Mouse (Mus musculus) gastrocnemius, adult 18-20 months (tissue): ENCODE data around the gene Csnk1g2. TPM values are rescaled to one million over a fixed set of nuclear protein-coding genes. Genes with fewer than 3 reads are reported as not detected.
A peak's percentile ranks its signal among the peaks of the same experiment; 100 is the strongest.
"Not testable (repeated sequence)": the region's sequence is repeated elsewhere in the genome, so short reads cannot be mapped to it uniquely, and the experiment has no call there.

Source experiments
- DNase-seq: peaks from one replicate; pipeline ENCODE4 v3.0.0; 2021; ENCODE audit warnings: low spot score
- total RNA-seq, 2 experiments: library from RNA; stranded (reverse); gene quantifications; 2 replicates each; pipeline ENCODE4 v1.2.3; 2021

The Csnk1g2 gene
- total RNA-seq, 2 experiments from 2014 or later = 97.2 to 128 TPM

DNA sequence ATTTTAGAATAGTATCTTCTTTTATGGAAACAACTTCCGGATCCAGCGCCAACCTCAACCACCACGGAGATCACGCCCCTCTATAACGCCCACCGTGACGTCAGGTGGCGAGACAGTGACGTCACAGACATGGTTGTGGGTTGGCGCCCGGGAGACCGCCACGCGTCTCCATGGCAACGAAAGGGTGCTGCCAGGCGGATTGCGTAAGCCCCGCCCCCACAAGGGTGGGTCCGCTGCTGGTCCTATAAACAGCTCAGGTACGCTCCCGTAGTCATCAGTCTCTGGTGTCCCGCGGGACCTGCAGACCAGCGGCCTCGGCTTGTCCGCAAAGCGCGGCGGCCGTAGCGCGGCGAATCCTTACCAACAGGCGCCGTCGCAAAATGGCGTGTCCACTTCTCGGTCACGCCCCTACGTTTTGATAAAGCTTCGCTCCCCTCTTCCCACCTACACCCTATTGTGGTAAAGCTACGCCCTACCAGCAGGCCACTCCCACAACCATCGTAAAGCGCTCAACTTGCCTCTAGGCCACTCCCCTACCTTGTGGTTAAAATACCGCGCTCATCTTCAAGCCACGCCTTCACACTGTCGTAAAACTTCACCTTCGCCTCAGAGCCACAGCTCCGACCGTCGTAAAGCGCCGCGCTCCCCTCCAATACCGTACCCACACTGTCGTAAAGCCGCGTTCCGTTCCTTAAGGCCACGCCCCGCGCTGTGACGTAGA is 538 bp upstream of the Csnk1g2 start:
- peak; percentile 99 for DNase-seq

DNA sequence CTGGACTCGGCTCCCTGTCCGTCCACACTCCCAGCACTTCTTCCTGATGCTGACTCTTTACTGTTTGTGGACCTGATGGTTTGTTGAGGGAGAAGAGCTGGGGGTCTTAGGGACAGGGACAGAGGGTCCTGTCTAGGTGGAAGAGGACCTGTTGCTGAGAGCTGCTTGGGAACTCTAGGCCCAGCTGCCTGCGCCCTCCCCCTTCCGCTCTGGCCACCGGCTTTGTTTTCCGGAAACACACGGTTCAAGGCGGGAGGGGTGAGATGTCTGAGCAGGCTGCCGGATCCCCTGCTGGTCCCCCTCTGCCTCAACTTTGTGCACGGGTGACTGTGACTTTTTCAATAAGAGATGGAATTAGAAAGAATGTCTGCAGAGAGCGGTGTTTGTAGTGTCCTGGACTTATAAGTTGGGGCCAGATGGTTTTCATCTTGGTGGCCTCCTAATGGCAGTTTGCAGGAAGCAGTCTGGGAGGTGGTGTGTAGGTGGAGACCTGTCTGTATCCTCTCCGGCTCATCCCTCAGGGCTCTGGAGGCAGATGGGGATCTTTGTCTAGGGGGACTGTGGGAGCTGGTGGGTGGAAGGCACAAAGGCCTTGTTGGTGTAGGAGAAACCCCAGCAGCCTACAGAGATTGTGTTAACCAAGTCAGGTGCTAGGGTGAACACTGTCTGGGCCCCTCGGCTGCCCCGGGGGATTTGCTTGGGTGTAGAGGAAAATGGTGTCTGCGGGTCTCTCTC is 986 bp downstream of the Csnk1g2 start:
- peak; percentile 38 for DNase-seq

DNA sequence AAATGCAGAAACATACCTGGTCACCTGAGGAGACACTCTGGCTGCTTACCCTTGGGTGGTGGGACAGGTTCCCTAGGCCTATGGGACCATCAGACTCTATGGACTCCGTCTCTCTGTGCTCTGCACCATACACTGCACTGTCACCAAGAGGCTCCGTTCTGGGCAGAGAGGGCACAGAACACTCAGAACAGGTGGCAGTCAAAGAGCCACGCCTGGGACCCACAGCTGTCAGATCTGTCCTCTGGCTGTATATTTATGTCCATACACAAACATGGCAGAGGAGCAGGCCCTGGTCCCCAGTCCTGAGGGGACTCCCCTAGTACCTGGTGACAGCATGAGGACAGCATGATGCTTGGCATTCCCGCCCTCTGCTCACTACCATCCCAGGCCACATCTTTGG is 3.1 kb downstream of the Csnk1g2 start:
- no peak for DNase-seq

DNA sequence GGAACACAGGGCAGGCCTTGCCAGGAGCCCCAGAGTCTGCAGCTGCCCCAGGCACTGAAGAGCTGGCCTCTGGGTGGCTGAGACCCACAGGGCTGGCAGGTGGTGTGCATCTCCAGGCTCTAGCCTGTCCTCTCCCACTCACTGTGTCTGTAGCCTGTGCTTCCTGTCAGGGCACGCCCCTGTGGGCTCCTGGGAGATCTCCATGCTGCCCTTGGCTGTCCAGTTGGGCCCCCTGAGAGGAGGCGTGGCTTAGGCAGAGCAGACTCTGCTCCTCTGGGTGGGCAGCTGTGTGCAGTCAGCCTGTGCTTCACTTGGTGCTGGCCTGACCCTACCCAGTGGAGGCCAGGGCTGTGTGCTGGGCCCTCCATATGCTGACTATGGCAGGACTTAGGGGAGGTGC is 5.0 kb downstream of the Csnk1g2 start:
- DNase-seq = peak; percentile 51

DNA sequence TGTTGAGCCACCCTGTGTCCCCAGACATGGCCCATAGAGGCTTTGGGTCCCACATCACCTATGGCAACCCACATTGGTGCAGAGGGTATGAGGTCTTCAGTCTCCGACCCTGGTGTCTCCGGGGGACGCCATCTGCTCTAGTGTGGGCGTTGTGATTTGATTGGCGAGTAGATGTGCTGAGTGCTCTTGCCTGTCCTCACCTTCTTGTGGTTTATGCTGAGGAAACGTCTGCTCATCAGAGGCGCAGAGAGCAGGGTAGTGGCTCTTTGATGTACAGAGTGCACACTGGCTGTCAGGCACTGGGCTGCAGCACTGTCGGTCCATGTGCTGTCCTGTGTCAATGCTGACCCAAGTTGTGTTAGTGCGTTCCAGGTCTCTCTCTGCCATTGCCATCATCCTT is 6.3 kb downstream of the Csnk1g2 start:
- DNase-seq = no peak

DNA sequence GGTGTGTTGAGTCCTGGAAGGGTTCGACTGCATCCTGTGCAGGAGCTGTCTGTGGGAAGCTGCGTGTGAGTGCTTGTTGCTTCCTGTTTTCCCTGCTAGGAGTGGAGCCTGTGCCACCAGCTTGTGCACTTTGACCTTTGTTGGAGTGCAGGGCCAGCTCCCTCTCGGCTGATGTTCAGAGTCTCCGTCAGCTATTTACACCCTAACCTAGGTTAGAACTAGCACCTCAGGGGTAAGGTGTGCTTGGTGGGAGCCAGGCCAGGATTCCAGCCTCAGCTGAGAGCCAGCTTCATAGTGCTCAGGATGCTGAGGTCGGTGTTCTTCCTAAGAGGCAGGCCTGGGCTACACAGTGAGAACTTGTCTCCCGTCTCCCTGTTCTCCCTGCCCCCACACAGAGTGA is 12.7 kb downstream of the Csnk1g2 start:
- DNase-seq = no peak

DNA sequence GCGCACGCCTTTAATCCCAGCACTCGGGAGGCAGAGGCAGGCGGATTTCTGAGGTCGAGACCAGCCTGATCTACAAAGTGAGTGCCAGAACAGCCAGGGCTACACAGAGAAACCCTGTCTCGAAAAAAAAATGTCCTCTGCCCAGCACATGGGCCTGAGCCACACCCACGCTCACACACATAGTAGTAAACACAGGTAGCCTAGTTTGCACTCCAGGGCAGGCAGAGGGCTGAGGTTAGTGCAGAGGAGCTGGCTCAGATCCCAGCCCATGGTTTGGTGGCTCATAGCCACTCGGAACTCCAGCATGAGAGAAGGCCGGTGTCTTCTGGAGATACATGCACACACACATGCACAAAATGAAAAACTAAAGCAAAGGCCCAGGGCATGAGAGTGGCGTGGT is 24.3 kb downstream of the Csnk1g2 start:
- DNase-seq = no peak

DNA sequence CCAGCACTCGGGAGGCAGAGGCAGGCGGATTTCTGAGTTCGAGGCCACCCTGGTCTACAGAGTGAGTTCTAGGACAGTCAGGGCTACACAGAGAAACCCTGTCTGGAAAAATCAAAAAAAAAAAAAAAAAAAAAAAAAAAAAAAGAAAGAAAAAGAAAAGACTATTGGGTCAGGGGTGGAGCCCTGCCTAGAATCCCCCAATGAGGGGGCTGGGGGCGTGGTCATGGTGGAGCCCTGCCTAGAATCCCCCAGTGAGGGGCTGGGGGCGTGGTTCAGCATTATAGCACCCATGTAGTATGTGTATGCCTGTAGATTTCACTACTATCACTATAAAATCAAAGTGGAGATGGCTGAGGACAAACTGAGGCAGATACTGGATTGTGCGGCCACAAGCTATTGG is 27.3 kb downstream of the Csnk1g2 start:
- DNase-seq = not testable (repeated sequence)

DNA sequence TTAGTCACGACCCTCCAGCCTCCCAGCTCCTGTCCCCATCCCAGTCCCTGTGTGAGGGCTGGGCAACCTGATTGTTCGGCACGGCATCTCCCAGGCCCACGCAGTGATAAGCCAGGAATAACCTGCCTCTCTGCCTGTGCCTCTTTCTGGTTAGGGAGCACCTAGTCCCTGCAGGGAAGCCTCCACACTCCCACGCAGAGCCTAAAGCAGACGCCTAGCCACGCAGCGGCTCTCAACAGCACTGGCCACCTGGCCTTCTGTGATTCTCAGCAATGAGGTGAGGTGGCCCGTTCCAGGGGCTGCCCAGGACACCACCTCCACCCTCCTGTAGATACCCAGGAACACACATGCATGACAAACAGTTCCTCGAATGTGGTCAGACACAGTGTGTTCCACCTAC is 27.8 kb downstream of the Csnk1g2 start:
- no peak for DNase-seq

DNA sequence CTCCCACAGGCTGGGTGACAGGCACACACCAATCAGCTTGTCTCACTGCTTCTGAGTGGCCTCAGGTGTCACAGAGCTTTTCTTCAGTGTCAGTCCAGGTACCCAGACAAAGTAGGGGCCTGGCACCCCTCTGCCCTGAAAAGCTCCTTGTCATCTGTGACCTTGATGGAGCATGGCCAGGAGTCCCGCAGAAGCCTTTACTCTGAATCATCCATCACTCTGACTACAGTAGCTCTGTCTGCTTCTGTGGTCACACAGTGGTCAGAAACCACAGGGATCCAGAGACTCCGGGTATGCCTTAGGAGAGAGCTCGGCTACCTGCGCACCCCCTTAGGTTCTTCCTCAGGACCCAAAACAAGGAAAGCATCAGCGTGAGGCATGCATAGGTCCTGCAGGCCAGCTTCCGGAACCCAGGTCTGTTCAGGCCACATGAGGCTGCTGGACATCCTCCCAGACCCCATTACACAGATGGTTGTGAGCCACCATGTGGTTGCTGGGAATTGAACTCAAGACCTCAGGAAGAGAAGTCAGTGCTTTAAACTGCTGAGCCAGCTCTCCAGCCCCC is 30.6 kb downstream of the Csnk1g2 start:
- no peak for DNase-seq

DNA sequence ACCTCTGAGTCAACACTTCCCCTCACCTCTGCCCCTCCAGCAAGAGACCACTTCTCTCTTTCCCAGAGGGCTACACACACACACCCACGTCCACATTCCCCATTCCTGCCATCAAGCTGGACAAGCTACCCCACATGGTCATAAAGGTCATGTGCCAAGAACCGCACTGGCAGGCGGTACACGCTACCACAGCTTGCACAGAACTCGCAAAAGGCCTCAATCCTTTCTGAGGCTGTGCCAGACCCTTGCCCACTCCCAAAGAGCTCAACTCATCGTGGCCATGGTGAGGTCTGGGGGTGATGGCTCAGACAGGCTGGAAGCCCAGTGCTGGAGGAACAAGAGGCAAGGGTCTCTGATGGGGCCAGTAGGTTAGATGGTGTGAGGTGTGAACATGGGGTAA is 32.2 kb downstream of the Csnk1g2 start:
- DNase-seq = no peak

DNA sequence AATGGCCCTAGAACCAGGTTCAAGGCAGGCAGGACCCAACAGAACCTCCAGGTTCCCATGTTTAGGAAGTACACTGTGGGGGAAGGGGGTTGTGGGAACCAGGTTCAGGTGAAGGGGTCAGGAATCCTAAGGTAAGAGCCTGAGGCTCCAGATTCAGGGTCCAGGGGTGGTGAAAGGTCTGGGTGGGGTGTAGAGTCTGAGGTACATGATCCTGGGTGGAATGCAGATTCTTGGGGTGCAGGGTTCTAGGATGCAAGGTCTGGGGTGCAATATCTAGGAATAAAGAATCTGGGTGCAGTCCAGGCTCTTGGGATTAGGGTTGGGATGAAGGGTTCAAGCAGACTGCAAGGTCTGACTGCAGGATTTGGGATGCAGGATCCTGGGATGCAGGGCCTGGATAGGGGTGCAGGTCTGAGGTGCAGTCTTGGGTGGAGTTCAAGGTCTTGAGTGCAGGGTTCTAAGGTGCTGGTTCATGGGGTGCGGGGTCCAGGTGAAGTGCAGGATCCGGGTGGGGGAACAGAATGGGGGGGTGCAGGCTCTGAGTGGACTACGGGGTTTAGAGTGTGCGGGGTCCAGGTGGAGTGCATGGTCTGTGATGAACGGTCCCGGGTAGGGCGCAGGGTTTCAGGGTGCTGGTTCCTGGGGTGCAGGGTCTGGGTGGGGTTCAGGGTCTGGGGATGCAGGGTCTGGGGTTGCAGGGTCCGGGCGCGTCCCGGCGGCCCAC is 32.9 kb downstream of the Csnk1g2 start:
- no peak for DNase-seq

DNA sequence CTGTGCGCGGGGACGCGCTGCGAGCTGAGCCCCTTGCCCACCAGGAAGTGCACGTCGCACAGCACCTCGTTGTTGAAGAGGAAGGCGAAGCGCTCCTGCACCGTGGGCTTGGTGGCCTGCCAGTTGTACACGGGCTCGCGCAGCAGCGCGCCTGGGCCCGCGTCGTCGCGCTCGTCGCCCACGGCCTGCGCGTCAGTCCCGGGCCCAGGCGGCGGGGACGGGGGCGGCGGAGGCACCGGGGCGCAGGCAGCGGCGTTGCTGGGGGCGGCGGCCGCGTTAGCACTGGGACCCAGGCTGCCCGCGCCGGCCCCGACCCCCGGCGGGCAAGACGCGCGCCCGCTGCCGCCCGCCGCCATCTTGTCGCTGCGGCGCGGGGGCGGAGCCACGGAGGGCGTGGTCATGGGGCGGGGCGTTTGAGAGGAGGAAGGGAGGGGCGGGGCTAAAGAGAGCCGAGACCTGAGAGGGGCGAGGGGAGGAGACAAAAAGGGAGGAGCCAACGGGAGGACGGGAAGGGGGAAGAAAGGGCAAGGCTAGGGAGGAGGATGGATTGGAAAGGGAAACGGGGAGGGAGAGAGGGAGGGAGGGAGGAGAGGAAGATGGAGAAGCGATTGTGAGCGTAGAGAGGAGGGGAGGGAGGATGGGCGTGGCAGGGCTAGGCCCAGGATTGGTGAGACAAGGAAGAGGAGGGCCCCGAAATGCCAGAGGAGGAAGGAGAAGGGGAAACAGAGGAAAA is 33.7 kb downstream of the Csnk1g2 start:
- peak; percentile 98 for DNase-seq

DNA sequence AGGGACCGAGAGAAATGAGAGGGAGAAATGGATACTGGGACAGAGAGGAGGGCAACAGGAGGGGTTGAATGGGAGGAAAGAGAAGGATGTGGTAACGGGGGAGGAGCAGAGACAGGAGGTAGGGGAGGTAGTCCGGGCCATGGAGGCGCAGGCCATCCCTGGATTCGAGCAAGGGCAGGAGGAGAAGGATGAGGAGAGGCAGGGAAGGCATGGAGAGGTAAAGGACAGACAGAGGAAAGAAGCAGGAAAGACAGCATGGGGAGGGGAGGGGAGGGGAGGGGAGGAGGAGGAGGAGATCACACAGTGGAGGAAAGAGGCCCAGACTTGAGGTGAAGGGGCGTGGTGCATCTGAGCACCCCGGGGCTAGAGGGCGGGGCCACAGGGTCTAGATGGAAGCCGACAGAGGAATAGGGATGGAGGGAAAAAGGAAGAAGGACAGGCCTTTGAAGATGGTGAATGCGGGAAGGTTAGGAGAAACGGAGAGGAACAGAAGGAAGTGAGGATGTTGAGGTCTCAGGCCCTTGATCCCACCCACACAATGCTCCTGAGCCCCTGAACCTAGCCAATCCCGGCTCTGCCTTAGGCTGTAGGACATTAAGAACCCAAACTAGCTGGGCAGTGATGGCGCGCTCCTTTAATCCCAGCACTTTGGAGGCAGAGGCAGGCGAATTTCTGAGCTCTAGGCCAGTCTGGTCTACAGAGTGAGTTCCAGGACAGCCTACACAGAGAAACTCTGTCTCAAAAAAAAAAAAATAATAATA is 34.4 kb downstream of the Csnk1g2 start, which contains the start of gene Btbd2:
Btbd2 (minus strand) TSS at position 209 of the 761 bp plus-strand sequence.
- DNase-seq = no peak

DNA sequence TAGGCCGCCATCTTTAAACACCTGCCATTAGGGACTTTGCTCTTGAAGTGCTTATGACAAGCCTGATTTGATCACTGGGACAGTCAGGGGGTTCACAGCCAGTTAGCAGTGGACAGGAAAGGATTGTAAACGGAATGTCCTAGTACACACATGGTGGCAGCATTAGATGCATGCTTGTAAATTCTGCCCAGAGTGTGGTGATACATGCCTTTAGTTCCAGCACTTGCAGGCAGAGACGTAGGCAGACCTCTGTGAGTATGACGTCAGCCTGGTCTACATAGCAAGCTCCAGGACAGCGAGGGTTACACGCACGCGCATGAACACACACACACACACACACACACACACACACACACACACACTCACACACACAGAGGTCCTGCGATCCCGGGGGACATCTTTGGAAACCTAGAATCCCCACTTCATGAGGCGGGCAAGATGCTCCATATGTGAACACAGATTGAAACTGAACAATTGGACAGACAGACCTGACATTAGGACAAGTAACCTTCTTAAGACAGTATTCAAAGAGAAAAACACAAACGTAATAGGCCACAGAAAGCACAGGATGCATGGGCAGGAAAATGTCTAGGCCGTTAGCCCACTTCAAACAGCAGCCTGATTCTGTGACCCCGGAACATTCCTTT is 35.7 kb downstream of the Csnk1g2 start:
- no peak for DNase-seq

DNA sequence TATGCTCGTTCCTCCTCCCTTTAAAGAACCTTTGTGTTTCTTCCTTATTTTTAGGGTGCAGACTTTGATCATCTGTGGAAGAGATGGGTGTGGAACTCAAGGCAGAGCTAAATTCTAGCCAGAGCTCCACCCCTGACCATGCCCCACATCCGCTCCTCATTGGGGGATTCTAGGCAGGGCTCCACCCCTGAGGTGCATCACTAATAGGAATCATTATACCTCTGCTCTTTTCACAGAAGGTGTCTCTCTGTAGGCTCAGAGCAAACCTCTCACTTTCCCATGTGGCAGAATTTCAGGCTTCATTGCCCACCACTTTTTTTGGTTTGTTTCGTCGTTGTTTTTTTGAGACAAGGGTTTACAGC is 36.2 kb downstream of the Csnk1g2 start:
- peak; percentile 47 for DNase-seq

DNA sequence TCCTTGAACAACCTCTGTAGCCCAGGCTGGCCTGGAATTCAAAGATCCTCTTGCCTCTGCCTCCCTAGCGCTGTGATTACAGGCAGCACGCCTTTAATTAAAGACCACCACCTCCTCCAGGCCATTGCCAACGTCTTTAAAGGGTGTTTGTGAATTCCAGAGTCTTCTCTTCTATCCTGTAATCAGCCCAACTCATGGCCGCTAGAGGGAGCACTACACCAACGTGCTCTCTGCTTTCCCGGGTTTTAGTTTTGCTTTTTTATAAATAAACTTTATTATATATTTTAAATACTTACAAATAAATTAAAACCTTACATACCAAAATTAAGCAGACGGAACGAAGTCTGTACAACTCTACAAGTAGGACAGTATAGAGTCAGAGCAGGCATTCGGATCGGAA is 36.6 kb downstream of the Csnk1g2 start:
- DNase-seq = peak; percentile 82

DNA sequence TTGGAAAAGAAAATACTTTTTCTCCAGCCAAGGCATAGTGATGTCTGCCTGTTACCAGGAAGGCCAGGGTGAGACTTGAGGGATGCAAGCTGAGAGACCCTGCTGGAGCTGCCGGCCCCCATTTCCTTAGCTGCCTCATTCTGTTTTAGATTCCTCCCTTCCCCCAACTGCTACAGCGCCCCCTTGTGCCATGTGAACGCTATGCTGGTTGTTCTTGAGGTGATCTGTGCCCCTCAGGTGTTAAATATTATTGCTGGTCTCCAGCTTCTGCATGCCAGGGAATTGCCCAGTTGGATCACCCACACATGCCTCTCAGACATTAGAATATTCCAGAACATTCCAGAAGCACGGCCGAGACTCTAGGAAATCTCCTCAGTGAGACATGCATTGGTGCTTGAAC is 38.5 kb downstream of the Csnk1g2 start:
- DNase-seq = peak; percentile 44

DNA sequence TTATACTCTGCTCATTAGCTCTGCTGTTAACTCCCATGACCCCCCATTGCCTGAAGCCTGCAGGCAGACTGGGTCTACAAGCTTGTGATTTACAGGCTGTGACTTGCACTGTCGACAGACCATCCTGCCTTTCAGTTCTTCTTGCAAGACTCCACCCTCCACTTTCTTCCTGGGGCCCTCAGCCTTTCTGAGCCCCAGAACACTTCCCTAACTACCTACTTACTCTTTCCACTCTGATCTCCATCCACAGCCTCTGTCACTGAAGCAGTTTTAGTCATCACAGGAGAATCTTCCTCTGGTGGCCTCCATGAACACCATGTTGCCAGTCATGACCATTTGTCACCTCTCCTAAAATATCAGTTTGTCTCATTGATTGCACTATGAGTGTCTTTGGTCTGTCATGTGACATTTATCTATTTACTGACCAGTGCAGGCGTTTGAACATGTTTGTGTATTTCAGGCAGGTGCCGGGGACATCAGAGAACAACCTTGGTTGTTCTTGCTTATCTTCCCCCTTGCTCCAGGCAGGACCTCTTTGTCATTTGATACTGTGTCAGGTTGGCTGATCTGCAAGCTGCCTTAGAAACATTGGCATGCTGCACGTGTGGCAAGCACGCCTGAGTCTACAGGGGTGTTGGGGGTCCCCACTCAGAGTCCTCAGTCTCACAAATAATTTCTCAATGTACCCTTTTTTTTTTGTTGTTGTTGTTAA is 41.0 kb downstream of the Csnk1g2 start:
- DNase-seq = peak; percentile 36
